Mouse (Mus musculus) T-helper 17 cell (primary cell): ENCODE results near the gene 4930430F08Rik.

Source experiments
- in situ Hi-C, 2 experiments: fragments of 300-600 bp; cut with MboI, MseI; formaldehyde crosslinking; loops; 1 replicate in 1 of 2; 2 replicates in 1 of 2; pipeline ENCODE4 v1.15.1; 2025; ENCODE audit warnings: high pct_unique_total_duplicates in 2 of 2

The 4930430F08Rik gene

DNA sequence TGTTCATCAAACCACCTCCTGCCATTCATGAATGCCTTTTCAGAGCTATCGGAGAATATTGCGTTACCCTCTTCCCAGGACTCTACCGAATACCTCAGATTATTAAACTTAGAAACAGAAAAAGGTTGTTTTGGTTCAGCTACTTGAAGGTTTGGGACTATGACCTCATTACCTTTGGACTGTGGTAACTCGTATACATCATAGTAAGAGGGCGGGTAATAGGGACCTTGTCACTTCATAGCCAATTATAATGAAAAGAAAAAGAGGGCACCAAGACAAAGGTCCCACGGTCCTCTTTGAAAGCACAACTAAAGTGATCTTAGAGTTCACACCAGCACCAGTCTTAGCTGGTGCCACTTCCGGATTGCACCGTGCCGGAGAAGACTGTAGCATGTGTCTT lies 67.9 kb downstream of the 4930430F08Rik start:
- in situ Hi-C loops: no loop called here
